Mouse (Mus musculus): ENCODE data around the gene Fam131b. TPM values are rescaled to one million over a fixed set of nuclear protein-coding genes. Genes with fewer than 3 reads are reported as not detected.

Gene Fam131b
- polyA plus RNA-seq, 1 experiment from 2014 or later = 0.68 TPM

DNA sequence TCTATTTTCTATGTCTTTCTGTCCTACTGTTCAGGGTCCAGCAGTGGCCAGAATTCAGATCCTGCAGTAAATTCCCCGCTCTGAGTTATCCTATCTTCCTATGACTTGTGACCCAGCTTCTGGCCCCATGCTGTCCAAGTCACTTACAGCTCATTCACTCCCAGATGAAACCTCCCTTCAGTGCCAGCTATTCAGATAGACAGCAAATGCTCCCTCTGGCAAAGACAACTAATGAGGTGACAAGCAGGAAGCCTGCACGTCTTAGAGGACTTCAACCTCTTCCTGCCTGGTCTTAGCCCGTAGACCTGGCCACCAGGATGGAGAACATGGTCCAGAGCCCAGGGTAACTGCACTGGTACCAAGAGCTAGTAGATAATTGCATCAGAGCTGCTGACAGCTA, 38.5 kb upstream of the Fam131b start:
- no peak overlapping the region for H3K4me2 ChIP-seq
- WGBS = 38% methylated on average over 3 of the region's 3 CpGs
- no peak overlapping the region for H3K9ac ChIP-seq (replicated peaks)
- peaks cover 38% of the 10 kb centered on the region for H3K36me3 ChIP-seq
- no peaks in the 10 kb centered on the region for H3K9me3 ChIP-seq
- no peak overlapping the region for H3K4me3 ChIP-seq (replicated peaks)
- no peaks in the 10 kb centered on the region for H3K27me3 ChIP-seq
- H3K4me1 ChIP-seq (replicated peaks) = no peaks in the 10 kb centered on the region
- H3K27ac ChIP-seq = no peak overlapping the region
- no peak for ATAC-seq (ENCODE audit: insufficient number of reproducible peaks, insufficient read depth, low FRiP score, low TSS enrichment, low read depth)

DNA sequence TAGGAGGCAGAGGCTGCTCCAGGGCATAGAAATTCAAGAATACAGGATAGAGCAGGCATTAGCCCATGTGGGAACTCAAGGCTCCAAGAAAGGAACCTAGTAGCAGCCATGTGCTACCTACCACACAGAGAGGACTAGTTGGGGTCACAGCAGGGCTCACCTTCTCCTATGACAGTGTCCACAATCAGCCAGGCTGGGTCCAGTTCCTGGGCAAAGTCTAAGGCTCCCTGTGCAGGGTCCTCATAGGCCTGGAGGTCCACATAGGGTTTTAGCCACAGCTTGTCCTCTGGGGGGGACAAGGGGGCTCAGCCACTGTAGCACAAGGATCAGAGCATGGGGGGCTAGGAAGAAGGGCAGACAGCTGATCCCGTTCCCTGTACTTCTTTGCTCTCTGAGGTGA, 38.1 kb upstream of the Fam131b start:
- Histone ChIP-seq H3K9ac (replicated peaks) (no peak overlapping the region), H3K4me3 (replicated peaks) (no peak overlapping the region), H3K36me3 (peaks cover 43% of the 10 kb centered on the region), H3K27ac (no peak overlapping the region), H3K9me3 (no peaks in the 10 kb centered on the region), H3K4me2 (no peak overlapping the region), H3K4me1 (replicated peaks) (no peaks in the 10 kb centered on the region), H3K27me3 (no peaks in the 10 kb centered on the region)
- 72% methylated on average over 1 of the region's 1 CpGs for WGBS
- ATAC-seq (ENCODE audit: insufficient number of reproducible peaks, insufficient read depth, low FRiP score, low TSS enrichment, low read depth) = no peak

DNA sequence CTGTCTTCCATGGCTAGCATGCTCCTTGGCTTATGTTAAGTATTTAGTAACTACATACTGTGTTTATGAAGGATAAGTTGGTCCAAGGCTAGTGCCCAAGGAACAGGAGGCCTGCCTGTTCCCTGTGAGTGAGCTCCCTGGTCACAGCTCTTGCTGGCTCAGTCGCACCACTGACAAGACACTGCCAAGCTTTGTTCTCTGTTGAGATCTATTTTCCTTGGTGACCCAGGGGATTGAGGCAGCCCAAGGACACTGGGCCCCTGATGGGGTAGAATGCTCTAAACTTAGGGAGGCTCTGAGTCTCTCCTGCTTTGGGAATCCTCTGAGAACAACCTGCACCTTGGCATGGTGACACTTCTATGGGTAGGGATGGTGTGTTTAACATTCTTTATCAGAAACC, 37.6 kb upstream of the Fam131b start:
- Histone ChIP-seq H3K4me2 (no peak overlapping the region), H3K9ac (replicated peaks) (no peak overlapping the region), H3K9me3 (no peaks in the 10 kb centered on the region), H3K27ac (no peak overlapping the region), H3K4me1 (replicated peaks) (no peaks in the 10 kb centered on the region), H3K36me3 (peaks cover 47% of the 10 kb centered on the region), H3K27me3 (no peaks in the 10 kb centered on the region), H3K4me3 (replicated peaks) (no peak overlapping the region)
- no peak for ATAC-seq (ENCODE audit: insufficient number of reproducible peaks, insufficient read depth, low FRiP score, low TSS enrichment, low read depth)
- WGBS = 86% methylated on average over 1 of the region's 1 CpGs

DNA sequence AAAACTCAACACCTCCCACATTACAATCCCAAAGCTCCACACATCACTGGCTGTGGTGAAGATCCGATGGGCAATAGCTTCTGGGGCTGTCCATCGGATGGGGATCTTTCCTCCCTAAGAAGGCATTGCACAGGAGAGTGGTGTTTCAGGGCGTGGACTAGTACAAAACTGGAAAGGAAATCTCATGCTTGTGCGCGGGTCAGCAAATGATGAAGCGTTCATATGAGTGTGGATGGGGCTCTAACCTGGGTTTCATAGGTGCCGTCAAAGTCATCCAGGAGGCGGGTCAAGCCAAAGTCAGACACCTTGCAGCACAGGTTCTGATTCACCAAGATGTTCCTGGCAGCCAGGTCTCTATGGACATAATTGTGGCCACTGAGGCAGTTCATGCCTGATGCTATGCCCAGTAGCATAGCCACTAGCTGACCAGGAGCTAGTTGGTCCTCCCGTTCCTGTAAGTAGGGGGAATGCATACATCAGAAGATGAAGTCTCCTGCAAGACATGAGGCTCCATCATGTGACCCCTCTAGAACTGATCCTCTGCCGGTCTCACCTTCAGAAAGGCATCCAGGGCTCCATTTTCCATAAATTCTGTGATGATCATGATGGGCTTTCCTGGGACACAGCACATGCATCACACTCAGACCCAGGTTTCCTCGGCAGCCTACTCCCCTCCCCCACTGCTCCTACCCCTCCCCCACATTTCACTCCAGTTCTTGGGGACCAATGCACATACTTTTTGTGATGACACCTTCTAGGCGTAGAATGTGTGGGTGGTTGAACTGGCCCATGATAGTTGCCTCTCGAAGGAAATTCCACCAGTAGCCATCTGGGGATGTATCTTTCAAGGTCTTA, 36.8 kb upstream of the Fam131b start:
- H3K27me3 ChIP-seq = no peaks in the 10 kb centered on the region
- H3K36me3 ChIP-seq = peaks cover 55% of the 10 kb centered on the region
- 91% methylated on average over 13 of the region's 13 CpGs for WGBS

DNA sequence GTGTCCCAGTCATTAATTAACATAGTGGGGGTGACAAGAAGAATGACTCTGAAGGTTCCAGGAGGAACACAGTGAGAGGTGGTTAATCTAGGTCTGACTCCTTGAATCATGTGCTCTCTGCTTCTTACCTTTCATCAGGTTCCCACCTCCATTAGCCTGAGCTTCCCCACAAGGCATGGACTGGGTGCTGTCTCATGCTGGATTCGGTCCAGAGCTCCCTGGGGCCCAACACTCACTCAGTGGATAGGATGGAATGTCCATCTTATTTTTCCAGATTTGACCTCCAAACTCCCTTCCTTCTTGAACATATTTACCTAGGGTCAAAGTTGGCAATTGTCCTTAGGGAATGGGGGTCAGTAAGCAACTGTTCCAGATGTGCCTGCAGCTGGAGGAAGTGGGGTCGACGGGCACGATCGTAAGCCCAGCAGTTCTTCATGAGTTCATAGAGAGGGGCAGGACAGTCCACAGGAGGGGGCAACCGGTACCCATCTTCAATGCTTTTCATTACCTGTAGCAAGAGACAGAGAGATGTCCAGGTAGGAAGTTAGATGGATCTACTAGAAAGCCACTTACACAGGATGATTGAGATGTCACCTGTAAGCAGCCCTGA, 35.9 kb upstream of the Fam131b start:
- Histone ChIP-seq H3K27me3 (no peaks in the 10 kb centered on the region), H3K36me3 (peaks cover 64% of the 10 kb centered on the region), H3K4me3 (replicated peaks) (no peak overlapping the region), H3K4me1 (replicated peaks) (no peaks in the 10 kb centered on the region), H3K27ac (no peak overlapping the region), H3K9ac (replicated peaks) (no peak overlapping the region; the same call in 1 of the 2 replicates), H3K4me2 (no peak overlapping the region), H3K9me3 (no peaks in the 10 kb centered on the region)
- 85% methylated on average over 6 of the region's 6 CpGs for WGBS
- no peak for ATAC-seq (ENCODE audit: insufficient number of reproducible peaks, insufficient read depth, low FRiP score, low TSS enrichment, low read depth)

More for the DNA sequence above, 36.8 kb upstream of the Fam131b start:
- H3K27ac ChIP-seq = no peak overlapping the region
- H3K4me1 ChIP-seq (replicated peaks) = no peaks in the 10 kb centered on the region
- no peak overlapping the region for H3K9ac ChIP-seq (replicated peaks)
- no peak overlapping the region for H3K4me3 ChIP-seq (replicated peaks)
- no peak for ATAC-seq (ENCODE audit: insufficient number of reproducible peaks, insufficient read depth, low FRiP score, low TSS enrichment, low read depth)
- H3K9me3 ChIP-seq = no peaks in the 10 kb centered on the region
- H3K4me2 ChIP-seq = no peak overlapping the region

DNA sequence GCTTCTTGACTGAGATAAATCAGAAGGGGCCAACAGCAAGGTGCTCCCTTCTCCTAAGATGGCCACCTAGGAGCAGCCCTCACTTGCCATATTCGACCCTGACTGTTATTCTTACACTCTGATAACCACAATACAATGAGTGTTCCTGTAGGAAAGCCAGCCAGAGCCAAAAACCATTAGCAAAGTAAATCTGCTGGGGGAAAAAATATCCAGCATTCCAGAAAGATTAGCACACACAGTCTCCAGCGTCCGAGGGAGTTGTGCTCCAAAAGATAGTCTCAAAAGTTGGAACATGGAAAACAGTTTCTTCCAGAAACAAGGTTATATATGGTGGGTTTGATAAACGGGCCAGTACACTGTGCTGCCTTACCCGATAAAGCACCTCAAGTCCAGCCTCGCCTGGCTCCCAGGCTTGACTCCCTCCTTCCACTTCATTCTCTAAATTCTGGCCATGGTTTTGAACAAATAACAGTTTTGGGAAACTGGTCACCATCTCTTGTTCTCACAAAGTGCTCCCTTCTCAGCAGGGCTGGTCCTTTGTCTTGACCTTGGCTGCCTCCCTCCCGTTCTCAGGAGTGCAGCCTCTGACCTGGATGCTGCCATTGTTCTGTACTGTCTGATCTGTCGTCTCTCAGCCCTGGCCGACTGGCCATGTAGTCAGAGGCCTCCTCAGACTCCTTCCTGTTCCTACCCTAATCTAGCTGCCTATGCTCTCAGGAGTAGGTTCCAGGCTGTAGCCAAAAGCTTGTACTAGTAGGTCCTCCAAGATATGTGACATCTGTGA, 35.1 kb upstream of the Fam131b start:
- H3K27me3 ChIP-seq = no peaks in the 10 kb centered on the region
- no peak overlapping the region for H3K4me2 ChIP-seq
- no peak overlapping the region for H3K27ac ChIP-seq
- no peak overlapping the region for H3K9ac ChIP-seq (replicated peaks)
- peaks cover 72% of the 10 kb centered on the region for H3K36me3 ChIP-seq
- WGBS = 80% methylated on average over 9 of the region's 9 CpGs
- peaks cover 3% of the 10 kb centered on the region for H3K4me1 ChIP-seq (replicated peaks)
- ATAC-seq (ENCODE audit: insufficient number of reproducible peaks, insufficient read depth, low FRiP score, low TSS enrichment, low read depth) = no peak
- H3K9me3 ChIP-seq = no peaks in the 10 kb centered on the region
- H3K4me3 ChIP-seq (replicated peaks) = no peak overlapping the region

DNA sequence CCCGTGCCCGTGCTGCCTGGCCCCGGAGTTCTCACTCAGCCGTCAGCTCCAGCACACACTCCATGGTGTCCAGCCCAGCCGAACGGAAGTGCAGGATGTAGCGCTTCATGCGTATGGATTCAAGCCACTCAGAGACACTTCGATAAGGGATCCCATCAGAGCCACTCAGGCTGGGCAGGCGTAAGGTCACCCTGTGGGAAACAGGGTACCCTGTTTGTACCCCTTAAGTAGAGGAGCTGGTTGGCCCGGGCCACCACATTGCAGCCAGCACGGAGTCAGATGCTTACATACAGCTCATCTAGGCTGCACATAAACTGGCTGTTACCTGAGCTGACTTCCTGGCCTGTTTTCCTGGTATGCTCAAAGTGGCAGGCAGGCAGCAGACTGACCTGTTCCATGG, 34.5 kb upstream of the Fam131b start:
- H3K4me1 ChIP-seq (replicated peaks) = peaks cover 10% of the 10 kb centered on the region

DNA sequence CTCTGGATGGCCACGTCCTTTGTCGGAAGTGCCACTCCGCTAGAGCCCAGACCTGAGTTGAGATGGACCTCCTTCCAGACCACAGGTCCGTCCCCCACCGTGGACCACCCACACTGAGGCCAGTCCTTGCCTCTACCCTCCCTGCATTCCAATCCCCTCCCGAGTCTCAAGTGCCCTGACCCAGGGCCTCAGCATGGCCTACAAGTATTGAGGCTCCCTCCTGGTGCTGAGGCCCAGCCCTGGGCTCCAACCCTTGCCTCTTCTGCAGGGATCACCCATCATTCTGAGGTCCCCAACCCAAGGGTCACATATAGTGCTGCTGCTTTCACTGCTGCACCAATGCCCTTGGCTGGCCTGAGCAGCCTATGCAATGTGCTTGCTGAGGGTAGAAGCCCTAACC, 33.5 kb upstream of the Fam131b start:
- ATAC-seq (ENCODE audit: insufficient number of reproducible peaks, insufficient read depth, low FRiP score, low TSS enrichment, low read depth) = no peak
- Histone ChIP-seq H3K4me1 (replicated peaks) (peaks cover 20% of the 10 kb centered on the region), H3K36me3 (peaks cover 83% of the 10 kb centered on the region), H3K27ac (no peak overlapping the region), H3K27me3 (no peaks in the 10 kb centered on the region), H3K9me3 (no peaks in the 10 kb centered on the region), H3K4me2 (no peak overlapping the region), H3K4me3 (replicated peaks) (no peak overlapping the region), H3K9ac (replicated peaks) (no peak overlapping the region)
- WGBS = 78% methylated on average over 6 of the region's 6 CpGs

More for the DNA sequence above, 34.5 kb upstream of the Fam131b start:
- H3K4me2 ChIP-seq = no peak overlapping the region
- peaks cover 77% of the 10 kb centered on the region for H3K36me3 ChIP-seq
- no peak overlapping the region for H3K9ac ChIP-seq (replicated peaks)
- H3K4me3 ChIP-seq (replicated peaks) = no peak overlapping the region
- H3K27me3 ChIP-seq = no peaks in the 10 kb centered on the region
- H3K27ac ChIP-seq = no peak overlapping the region
- WGBS = 91% methylated on average over 12 of the region's 12 CpGs
- no peaks in the 10 kb centered on the region for H3K9me3 ChIP-seq
- no peak for ATAC-seq (ENCODE audit: insufficient number of reproducible peaks, insufficient read depth, low FRiP score, low TSS enrichment, low read depth)

DNA sequence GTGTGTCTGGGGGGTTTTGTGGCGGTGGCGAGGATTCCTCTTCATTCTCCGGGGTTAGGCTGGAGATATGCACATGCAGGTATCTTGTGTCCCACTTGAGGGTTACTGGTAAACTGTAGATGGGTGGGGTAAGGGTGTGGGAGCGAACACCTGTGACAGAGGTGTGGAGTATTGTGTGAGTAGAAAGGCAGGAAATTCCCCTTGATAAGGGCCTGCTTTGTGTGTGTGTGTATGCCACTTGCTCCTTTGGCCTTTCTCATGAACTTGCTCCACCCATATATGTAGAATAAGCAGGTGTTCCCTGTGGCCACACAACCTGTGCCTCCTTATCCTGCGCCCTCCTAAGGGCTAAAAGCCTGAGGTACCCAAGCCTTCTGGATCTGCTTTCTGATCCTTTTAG, 32.5 kb upstream of the Fam131b start:
- Histone ChIP-seq H3K4me3 (replicated peaks) (no peak overlapping the region), H3K27ac (no peak overlapping the region), H3K36me3 (peaks cover 93% of the 10 kb centered on the region), H3K4me2 (no peak overlapping the region), H3K27me3 (no peaks in the 10 kb centered on the region), H3K9me3 (no peaks in the 10 kb centered on the region), H3K4me1 (replicated peaks) (peaks cover 30% of the 10 kb centered on the region), H3K9ac (replicated peaks) (no peak overlapping the region)
- no peak for ATAC-seq (ENCODE audit: insufficient number of reproducible peaks, insufficient read depth, low FRiP score, low TSS enrichment, low read depth)
- WGBS = 97% methylated on average over 5 of the region's 5 CpGs

DNA sequence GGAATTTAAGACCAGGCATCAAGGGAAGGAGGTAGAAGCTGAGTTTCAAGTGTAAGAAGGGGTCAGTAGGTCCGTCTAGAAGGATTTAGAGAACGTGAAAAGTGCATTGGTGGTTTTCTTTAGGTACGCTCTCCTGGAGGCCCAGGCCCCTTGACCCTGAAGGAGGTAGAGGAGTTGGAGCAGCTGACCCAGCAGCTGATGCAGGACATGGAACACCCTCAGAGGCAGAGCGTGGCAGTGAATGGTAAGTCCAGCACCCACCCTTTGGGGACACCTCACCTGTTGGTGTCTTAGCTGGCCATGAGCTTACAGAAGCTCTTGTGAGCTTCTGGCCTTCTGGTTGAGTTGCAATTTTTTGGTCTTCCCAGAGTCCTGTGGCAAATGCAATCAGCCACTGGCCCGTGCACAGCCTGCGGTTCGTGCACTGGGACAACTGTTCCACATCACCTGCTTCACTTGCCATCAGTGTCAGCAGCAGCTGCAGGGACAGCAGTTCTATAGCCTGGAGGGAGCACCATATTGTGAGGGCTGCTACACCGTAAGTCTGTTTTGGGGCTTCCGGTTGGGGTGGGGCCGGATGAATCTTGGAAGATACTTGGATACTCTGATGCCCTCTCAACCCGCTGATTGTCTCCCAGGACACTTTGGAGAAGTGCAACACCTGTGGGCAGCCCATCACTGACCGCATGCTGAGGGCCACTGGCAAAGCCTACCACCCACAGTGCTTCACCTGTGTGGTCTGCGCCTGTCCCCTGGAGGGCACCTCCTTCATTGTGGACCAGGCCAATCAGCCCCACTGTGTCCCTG, 31.6 kb upstream of the Fam131b start:
- no peak overlapping the region for H3K4me2 ChIP-seq
- no peaks in the 10 kb centered on the region for H3K27me3 ChIP-seq
- H3K4me1 ChIP-seq (replicated peaks) = peaks cover 39% of the 10 kb centered on the region
- no peak for ATAC-seq (ENCODE audit: insufficient number of reproducible peaks, insufficient read depth, low FRiP score, low TSS enrichment, low read depth)
- WGBS = 91% methylated on average over 13 of the region's 13 CpGs
- H3K36me3 ChIP-seq = peaks cover 94% of the 10 kb centered on the region
- no peaks in the 10 kb centered on the region for H3K9me3 ChIP-seq
- no peak overlapping the region for H3K4me3 ChIP-seq (replicated peaks)
- H3K9ac ChIP-seq (replicated peaks) = no peak overlapping the region
- no peak overlapping the region for H3K27ac ChIP-seq

DNA sequence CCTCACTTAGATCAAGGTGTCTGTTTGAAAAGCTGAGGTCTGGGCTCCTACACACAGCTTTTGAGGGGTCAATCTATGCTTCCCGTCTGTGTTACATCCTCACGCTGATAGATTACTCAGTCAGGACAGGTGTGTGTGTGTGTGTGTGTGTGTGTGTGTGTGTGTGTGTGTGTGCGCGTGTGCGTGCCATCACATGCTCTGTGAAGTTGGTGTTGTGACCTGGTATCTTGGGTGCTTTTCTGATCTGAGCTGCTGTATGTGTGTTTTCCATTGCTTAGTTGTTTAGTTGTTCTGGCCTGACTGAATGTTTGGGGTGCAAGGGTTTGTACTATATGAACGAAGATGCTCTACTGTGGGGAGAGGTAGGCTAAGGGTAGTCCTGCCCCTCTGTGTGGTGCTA, 30.9 kb upstream of the Fam131b start:
- H3K4me3 ChIP-seq (replicated peaks) = no peak overlapping the region
- H3K27ac ChIP-seq = no peak overlapping the region
- peaks cover 87% of the 10 kb centered on the region for H3K36me3 ChIP-seq
- no peak overlapping the region for H3K9ac ChIP-seq (replicated peaks)
- H3K27me3 ChIP-seq = no peaks in the 10 kb centered on the region
- H3K4me1 ChIP-seq (replicated peaks) = peaks cover 42% of the 10 kb centered on the region
- H3K9me3 ChIP-seq = no peaks in the 10 kb centered on the region
- no peak for ATAC-seq (ENCODE audit: insufficient number of reproducible peaks, insufficient read depth, low FRiP score, low TSS enrichment, low read depth)
- 91% methylated on average over 6 of the region's 6 CpGs for WGBS
- no peak overlapping the region for H3K4me2 ChIP-seq
